Mouse (Mus musculus) limb, embryonic 11.5 days (tissue): ENCODE measurements around the gene Fyn. TPM values are rescaled to one million over a fixed set of nuclear protein-coding genes. Genes with fewer than 3 reads are reported as not detected.

ENCODE experiments used
- ATAC-seq: fragments of 200-750 bp; cut with Nextera tagmentation; 2 replicates; pipeline ENCODE4 v1.8.0; 2017; ENCODE audit warnings: low read depth; ENCODE audit not compliant: insufficient number of reproducible peaks, low FRiP score, low TSS enrichment
- DNase-seq: peaks from one replicate; pipeline ENCODE4 v3.0.0-alpha.2; 2015; ENCODE audit warnings: low spot score
- H3K27ac ChIP-seq: fragments of 300-500 bp; sonication (generic); replicated peaks from 2 replicates; pipeline ENCODE4 v1.5.1; 2014; ENCODE audit warnings: low read depth, mild to moderate bottlenecking, low read length
- H3K27me3 ChIP-seq: fragments of 300-500 bp; sonication (generic); 2 replicates; pipeline ENCODE4 v1.6.1; 2014; ENCODE audit warnings: mild to moderate bottlenecking, low read length, mixed read lengths; ENCODE audit not compliant: control insufficient read depth, insufficient read depth
- H3K36me3 ChIP-seq: fragments of 300-500 bp; sonication (generic); 2 replicates; pipeline ENCODE4 v1.6.1; 2014; ENCODE audit warnings: mild to moderate bottlenecking, low read length, moderate library complexity, mixed read lengths; ENCODE audit not compliant: control insufficient read depth, insufficient read depth
- H3K4me1 ChIP-seq: fragments of 300-500 bp; sonication (generic); 2 replicates; pipeline ENCODE4 v1.6.1; 2014; ENCODE audit warnings: low read length, mixed read lengths; ENCODE audit not compliant: control insufficient read depth, insufficient read depth
- H3K4me2 ChIP-seq: fragments of 300-500 bp; sonication (generic); 2 replicates; pipeline ENCODE4 v1.6.1; 2014; ENCODE audit warnings: low read depth, mild to moderate bottlenecking, moderate library complexity; ENCODE audit not compliant: severe bottlenecking
- H3K4me3 ChIP-seq: fragments of 300-500 bp; sonication (generic); 2 replicates; pipeline ENCODE4 v1.5.1; 2014; ENCODE audit warnings: low read depth, low read length
- H3K9ac ChIP-seq: fragments of 300-500 bp; sonication (generic); 2 replicates; pipeline ENCODE4 v1.6.1; 2014; ENCODE audit warnings: mild to moderate bottlenecking, low read length
- H3K9me3 ChIP-seq: fragments of 300-500 bp; sonication (generic); 2 replicates; pipeline ENCODE4 v1.6.1; 2016; ENCODE audit warnings: low read length; ENCODE audit not compliant: control insufficient read depth
- WGBS: fragments of 180-500 bp; shearing (Covaris S2); extraction: QIAGEN DNeasy Blood & Tissue Kit; methylation state at CpG from one replicate; pipeline ENCODE4 v1.1.7; 2014; 5-methylcytosine and 5-hydroxymethylcytosine counted together
- polyA plus RNA-seq: library from polyadenylated mRNA; unstranded; fragments of >200 nt; fragmentation: Nextera tagmentation; extraction: Ambion mirVana; gene quantifications from 2 replicates; pipeline ENCODE4 v1.2.1, GENCODE M21; 2014

The Fyn gene
- polyA plus RNA-seq, 1 experiment from 2014 or later = 20.6 TPM

GRCm38 (mm10) chr10:39492146-39492545 is 123.5 kb downstream of the Fyn start:
- H3K27ac ChIP-seq = no peak overlapping the region
- 93% methylated on average over 6 of the region's 6 CpGs for WGBS
- H3K9me3 ChIP-seq = no peaks in the 10 kb centered on the region
- no peak overlapping the region for H3K4me2 ChIP-seq
- no peaks in the 10 kb centered on the region for H3K36me3 ChIP-seq
- ATAC-seq (no peak), DNase-seq (no peak)
- no peaks in the 10 kb centered on the region for H3K27me3 ChIP-seq
- H3K4me1 ChIP-seq = 0 out of 2 replicates have a peak, but pooled peaks cover 3% of the 10 kb centered on the region
- no peak overlapping the region for H3K9ac ChIP-seq
- H3K4me3 ChIP-seq = no peak overlapping the region

DNA sequence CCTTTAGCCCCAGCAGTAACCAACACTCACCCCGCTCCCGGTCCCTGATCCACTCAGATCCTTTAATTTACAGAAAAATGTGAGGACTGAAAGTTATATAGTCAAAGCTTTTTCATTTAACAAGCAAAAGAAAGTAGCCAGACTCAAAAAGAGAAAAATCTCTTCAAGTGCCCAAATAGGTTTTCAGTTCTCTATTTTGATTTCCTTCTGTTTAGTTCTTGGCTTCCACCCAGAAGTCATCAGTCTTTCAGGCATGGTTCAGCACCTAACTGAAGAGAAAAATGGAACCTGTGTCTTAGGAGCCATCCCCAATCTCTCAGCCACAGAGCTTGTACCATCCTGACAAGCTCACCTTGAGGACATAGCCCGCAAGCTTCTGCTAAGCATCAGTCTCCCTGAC is 124.4 kb downstream of the Fyn start:
- Histone ChIP-seq H3K4me3 (no peak overlapping the region), H3K4me1 (no peaks in the 10 kb centered on the region), H3K27me3 (no peaks in the 10 kb centered on the region), H3K36me3 (no peaks in the 10 kb centered on the region), H3K27ac (no peak overlapping the region), H3K4me2 (no peak overlapping the region), H3K9ac (no peak overlapping the region), H3K9me3 (no peaks in the 10 kb centered on the region)
- ATAC-seq (no peak), DNase-seq (no peak)
- WGBS = 94% methylated on average over 3 of the region's 3 CpGs

DNA sequence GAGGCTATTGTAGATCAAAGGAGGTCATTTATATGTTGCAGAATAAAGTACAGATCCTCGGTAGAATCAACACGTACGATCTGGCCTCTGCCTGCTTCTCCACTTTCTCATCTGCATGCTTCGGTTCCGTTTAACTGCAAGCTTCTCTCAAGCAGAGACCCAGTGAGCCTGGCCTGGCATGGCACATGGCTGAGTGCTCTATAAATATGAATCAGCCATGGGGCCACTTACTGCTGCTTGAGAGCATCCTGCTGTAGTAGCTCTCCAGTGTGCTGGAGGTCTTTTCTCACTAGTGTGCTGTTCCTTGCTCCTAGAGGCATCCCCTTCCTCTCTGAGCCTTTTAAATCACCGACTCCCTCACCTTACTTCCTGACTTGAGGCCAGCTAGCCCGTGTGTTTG is 130.0 kb downstream of the Fyn start:
- Histone ChIP-seq H3K9ac (no peak overlapping the region), H3K9me3 (no peaks in the 10 kb centered on the region), H3K4me1 (no peaks in the 10 kb centered on the region; the same call in 1 of the 2 replicates), H3K36me3 (no peaks in the 10 kb centered on the region), H3K4me3 (no peak overlapping the region), H3K4me2 (no peak overlapping the region), H3K27ac (no peak overlapping the region), H3K27me3 (no peaks in the 10 kb centered on the region)
- WGBS = 69% methylated on average over 7 of the region's 7 CpGs
- ATAC-seq (no peak), DNase-seq (no peak)

DNA sequence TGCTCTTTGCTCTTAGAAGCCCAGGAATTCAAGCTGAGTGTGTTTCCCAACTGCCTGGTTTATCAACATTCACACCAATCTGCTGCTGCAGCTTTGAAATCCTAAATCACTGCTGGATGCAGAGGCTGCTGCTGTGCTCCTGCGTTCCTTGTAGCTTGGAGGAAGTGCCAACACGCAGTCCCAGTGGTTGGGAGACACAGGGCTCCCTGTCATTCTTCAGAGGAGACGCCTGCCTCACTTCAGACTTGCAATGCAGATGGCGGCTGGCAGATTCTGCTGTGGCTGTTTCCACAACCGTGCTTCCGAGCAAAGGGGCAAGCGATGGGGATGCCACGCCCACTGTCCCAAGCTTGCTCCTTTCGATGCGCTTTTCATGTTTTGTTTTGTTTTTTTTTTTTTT is 132.9 kb downstream of the Fyn start:
- WGBS = 52% methylated on average over 10 of the region's 10 CpGs
- no peak overlapping the region for H3K4me2 ChIP-seq
- no peak for ATAC-seq
- H3K36me3 ChIP-seq = no peaks in the 10 kb centered on the region
- DNase-seq = no peak
- H3K9ac ChIP-seq = no peak overlapping the region
- H3K4me3 ChIP-seq = no peak overlapping the region
- H3K27me3 ChIP-seq = no peaks in the 10 kb centered on the region
- H3K4me1 ChIP-seq = peaks cover 3% of the 10 kb centered on the region
- H3K27ac ChIP-seq = no peak overlapping the region
- no peaks in the 10 kb centered on the region for H3K9me3 ChIP-seq

GRCm38 (mm10) chr10:39501977-39502706 is 133.5 kb downstream of the Fyn start:
- Histone ChIP-seq H3K4me1 (peaks cover 3% of the 10 kb centered on the region), H3K36me3 (no peaks in the 10 kb centered on the region), H3K4me3 (no peak overlapping the region), H3K9ac (no peak overlapping the region), H3K9me3 (no peaks in the 10 kb centered on the region), H3K27ac (no peak overlapping the region), H3K27me3 (no peaks in the 10 kb centered on the region), H3K4me2 (no peak overlapping the region)
- DNase-seq (no peak), ATAC-seq (no peak)
- WGBS = 79% methylated on average over 13 of the region's 13 CpGs

- no peak for ATAC-seq
- Histone ChIP-seq H3K27me3 (no peaks in the 10 kb centered on the region), H3K4me1 (peaks cover 3% of the 10 kb centered on the region), H3K9ac (no peak overlapping the region), H3K27ac (no peak overlapping the region), H3K9me3 (no peaks in the 10 kb centered on the region), H3K36me3 (no peaks in the 10 kb centered on the region), H3K4me2 (no peak overlapping the region), H3K4me3 (no peak overlapping the region)
- 66% methylated on average over 5 of the region's 5 CpGs for WGBS
- no peak for DNase-seq
Observed at GRCm38 (mm10) chr10:39503331-39503730, 134.7 kb downstream of the Fyn start.

DNA sequence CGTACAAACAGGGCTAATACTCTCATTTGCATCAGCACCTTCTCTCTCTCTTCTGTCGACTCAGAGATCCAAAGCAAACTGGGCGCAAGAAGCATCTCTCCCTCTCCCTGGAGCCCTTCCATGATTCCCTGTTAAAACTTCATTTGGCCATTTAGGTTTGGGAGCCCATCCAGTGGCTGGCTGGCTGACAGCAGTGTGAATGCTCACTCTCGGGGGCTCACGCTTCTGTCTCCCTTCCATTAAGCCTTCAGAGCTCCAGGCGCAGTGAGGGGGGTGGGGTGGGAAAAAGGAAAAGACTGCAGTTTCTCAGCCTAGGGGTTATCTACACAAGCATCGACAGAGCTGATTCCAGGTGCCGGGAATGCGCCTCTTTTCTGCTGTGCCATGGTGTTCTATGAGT is 136.4 kb downstream of the Fyn start:
- no peak overlapping the region for H3K4me2 ChIP-seq
- H3K4me3 ChIP-seq = no peak overlapping the region
- no peaks in the 10 kb centered on the region for H3K9me3 ChIP-seq
- no peaks in the 10 kb centered on the region for H3K27me3 ChIP-seq
- no peak overlapping the region for H3K27ac ChIP-seq
- peaks cover 7% of the 10 kb centered on the region for H3K4me1 ChIP-seq
- no peak for ATAC-seq
- H3K9ac ChIP-seq = no peak overlapping the region
- no peaks in the 10 kb centered on the region for H3K36me3 ChIP-seq
- 26% methylated on average over 9 of the region's 9 CpGs for WGBS
- DNase-seq = no peak

DNA sequence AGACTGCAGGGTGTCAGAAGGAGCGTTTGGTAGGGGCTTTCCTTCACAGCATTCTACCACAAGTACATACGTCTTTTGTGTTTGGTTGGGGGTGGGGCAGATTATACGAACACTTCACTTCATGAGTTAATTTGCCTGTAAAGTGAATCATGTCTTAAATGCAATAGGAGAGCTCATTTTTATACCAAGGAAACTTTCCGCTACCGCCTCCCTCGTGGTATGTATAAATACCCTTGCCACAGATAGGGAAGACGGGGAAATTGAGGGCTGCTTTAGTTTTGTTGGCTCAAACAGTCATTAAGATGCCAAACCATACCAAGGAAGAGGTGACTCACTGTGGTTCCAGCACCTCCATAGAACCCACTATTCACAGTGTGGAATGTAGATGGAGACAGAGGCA is 137.0 kb downstream of the Fyn start:
- no peaks in the 10 kb centered on the region for H3K36me3 ChIP-seq
- H3K4me3 ChIP-seq = no peak overlapping the region
- H3K4me1 ChIP-seq = peaks cover 12% of the 10 kb centered on the region
- DNase-seq (no peak), ATAC-seq (no peak)
- H3K27me3 ChIP-seq = no peaks in the 10 kb centered on the region
- H3K9me3 ChIP-seq = no peaks in the 10 kb centered on the region
- no peak overlapping the region for H3K9ac ChIP-seq
- 75% methylated on average over 7 of the region's 7 CpGs for WGBS
- no peak overlapping the region for H3K4me2 ChIP-seq
- H3K27ac ChIP-seq = no peak overlapping the region

DNA sequence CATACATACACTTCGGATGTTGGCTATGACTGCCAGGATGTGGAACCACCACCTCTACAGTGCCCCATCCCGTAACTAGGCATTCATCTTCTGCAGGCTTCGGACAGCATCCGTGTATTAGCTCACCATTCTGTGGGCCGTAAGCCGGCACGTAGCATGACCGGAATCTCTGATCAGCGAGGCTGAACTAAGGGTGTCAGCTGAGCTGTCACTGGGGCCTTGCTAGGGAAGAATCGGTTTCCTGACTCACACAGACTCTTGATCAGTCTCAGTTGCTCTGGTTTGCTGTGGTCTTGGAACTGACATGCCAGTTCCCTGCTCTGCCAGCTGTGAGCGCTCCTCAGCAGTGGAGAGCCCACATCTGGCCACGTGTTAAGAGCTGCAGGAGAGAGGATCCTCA is 137.7 kb downstream of the Fyn start:
- no peak for DNase-seq
- Histone ChIP-seq H3K4me2 (no peak overlapping the region), H3K27ac (no peak overlapping the region), H3K9ac (no peak overlapping the region), H3K36me3 (no peaks in the 10 kb centered on the region), H3K4me3 (no peak overlapping the region), H3K4me1 (peaks cover 12% of the 10 kb centered on the region), H3K9me3 (no peaks in the 10 kb centered on the region), H3K27me3 (no peaks in the 10 kb centered on the region)
- 86% methylated on average over 12 of the region's 12 CpGs for WGBS
- ATAC-seq = no peak
